Mouse (Mus musculus) monocyte, adult 2 months (primary cell): Measurements from ENCODE around the gene Txndc8.

Experiments
- DNase-seq, 2 experiments: peaks; one replicate each; pipeline ENCODE4 v3.0.0; 2022; ENCODE audit warnings: low spot score in 2 of 2, low read depth in 1 of 2

Txndc8 gene

DNA sequence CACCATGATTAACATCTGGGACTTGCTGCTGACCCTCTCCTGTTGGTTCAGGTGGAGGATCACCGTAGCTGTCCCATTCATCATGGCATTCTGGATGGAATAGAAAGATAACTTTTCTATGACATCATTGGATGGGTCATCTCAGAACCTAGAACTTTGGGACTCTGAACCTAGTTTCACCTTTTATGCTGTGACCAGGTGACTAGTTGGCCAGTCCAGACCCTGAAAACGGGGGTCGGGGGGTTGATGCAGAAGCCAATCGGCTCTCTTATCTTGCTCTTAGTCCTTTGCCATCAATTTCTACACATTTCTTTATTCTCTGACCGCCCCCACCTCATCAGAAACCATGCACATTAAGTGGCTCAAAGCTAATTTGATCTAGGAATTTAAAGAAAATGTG is at the start of gene Txndc8:
TSS of gene Txndc8 (minus strand) at position 101 of the 400 bp plus-strand sequence.
- DNase-seq: no peak

GRCm38 (mm10) chr4:58055653-58056052 is 46.7 kb upstream of the Txndc8 start:
- DNase-seq: no peak

GRCm38 (mm10) chr4:58054441-58054840 is 45.5 kb upstream of the Txndc8 start:
- DNase-seq: no peak

DNA sequence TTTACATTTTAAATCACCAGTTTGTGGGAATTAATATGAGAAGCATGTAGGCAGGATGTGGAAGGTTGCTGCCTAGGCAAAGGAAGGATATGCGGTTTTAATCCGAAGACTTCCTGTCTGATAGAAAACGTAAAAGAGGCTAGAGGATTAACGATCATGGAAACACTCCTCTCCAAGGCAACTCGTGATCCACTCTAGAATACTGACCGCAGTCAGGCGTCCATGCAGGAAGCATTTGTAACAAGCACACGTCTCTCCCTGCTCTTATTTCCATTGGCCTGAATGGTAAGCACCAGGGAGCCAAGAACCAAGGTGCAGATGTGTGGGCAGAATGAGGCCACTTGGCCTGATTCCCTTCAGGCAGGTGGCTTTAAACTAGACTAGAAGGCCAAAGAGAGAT is 41.8 kb upstream of the Txndc8 start:
- no peak for DNase-seq

GRCm38 (mm10) chr4:58050276-58050675 is 41.4 kb upstream of the Txndc8 start:
- no peak for DNase-seq

DNA sequence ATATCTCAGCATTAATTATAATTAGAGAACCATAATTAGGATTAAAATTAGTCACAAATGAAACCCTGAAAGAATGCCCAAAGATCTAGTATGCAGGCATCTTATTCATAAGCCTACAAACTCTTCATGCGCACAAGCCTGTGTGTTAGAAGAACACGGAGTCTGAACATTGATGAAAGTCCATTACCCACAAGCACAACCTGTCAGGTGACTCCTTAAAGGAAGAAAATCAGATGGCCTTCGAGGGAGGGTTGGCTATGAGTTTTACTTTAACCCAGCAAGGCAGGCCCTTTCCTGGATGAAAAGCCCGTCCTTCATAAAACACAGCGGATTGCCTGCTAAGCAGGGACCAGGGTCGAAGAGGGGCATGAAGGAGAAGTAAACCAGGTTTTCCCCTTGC is 35.9 kb upstream of the Txndc8 start:
- no peak for DNase-seq

DNA sequence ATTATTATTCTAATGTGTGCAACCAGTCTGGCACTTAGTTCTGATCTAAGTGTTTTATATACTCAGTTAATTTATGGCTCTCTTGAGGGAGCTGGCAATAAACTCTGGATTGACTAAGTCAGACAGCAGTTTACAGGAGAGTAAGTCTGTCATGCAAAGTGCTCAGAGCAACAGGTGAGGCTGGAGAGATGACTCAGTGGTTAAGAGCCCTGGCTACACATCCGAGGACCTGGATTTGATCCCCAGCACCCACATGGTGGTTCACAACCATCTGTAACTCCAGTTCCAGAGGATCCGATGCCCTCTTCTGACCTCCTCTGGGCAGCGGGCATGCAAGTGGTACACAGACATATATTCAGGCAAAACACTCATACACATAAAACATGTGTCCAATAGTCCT is 35.4 kb upstream of the Txndc8 start:
- no peak for DNase-seq

DNA sequence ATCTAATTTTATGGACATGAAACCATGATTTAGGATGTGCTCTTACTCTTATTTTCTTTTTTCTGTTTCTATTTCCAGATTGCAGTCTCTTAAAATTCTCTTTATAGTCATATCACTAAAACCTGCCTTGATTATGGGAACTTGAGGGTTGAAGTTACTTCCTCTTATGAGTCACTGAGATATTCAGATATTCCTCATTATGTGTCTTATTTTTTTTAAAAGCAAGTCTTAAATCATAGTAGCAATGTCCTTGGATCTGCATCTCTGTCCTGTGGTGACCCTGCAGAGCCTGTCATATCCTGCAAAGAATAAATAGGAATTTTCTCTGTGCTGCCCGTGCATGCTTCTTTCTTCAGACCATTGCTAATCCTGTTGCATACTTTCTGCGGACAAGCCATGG is 31.2 kb upstream of the Txndc8 start:
- DNase-seq: no peak

DNA sequence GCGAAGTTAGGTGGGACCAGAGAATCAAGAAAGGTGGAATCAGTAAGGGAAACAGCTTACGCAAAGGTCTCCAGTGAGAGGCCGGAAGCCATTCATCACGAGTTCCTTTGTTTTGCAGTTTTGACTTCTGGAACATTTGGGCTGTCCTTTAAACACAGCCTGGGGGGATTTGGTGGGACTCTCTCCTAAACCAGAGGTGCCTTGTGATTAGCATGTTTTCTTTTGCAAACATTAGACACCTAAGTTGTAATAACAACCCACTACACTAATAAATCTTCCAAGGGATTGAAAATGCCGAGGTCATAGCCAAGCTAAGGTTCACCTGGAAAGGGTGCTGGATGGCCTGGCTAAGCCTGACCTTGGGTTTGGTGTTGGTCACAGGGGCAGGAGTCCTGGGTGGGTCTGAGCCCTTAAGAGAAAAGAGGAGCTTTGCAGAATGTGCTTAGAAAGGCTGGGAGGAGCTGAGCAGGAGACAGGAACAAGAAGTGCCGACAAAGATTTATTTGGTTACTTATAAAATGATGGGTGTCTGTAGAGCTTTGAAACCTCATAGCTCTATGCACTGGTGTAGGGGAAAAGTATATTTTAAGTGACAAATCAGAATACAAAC is 28.3 kb upstream of the Txndc8 start:
- DNase-seq: no peak

DNA sequence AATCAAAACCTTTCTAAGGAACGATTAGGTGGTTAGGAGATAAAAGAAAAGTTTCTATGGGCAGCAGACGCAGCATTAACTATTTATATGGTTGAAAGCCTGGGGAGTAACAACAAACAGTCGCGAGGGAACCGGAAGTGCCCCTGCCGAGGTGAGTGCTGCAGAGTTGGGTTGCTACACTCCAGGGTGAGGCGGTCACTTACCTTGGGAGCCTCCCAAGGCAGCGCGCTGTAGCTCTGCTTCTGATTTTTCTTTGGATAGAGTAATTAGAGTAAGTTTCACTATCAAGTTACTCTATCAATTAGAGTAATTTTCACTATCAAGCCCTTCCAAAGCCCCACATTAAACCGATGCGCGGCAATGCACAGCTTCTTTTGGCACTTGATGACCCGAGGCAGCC is 25.7 kb upstream of the Txndc8 start:
- DNase-seq: no peak

GRCm38 (mm10) chr4:58032714-58033113 is 23.8 kb upstream of the Txndc8 start:
- no peak for DNase-seq

DNA sequence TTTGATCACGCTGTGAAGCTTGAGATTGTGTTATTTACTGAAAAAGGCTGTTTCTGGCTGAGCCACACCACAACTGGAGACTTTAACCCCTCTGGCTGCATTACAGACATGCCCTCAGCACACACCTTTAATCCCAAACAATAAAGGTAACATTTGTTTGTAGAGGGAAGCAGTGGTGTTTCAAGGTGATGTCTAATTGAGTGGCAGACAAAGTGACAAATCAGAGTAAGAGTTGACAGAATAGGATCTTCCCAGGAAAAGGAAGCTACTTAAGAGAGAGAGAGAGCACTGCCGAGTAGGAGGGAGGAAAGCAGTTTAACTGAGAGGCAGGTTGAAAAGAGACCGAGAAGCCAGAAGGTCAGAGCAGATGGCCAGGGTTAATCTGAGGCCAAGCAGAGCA is 5.4 kb downstream of the Txndc8 start:
- DNase-seq: no peak

DNA sequence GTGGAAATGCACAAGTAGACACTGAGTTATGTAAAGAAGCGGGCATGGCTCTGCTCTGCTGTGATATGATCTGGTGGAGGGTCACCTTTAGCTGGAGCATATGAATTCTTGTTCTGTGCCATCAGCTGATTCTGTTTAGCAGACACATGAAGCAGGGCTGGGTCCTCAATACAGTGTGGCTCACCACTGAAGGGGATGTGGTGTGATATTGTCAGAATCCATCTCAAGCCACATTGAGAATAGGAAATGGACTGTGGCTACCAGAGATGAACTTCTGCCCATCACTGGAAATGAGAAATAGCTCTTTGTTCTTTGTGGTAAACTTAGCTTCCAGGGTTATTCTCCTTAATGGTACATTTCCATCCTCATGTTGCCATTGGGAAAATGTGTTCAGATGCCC is 17.5 kb downstream of the Txndc8 start:
- no peak for DNase-seq

GRCm38 (mm10) chr4:57974400-57975117 is 34.4 kb downstream of the Txndc8 start:
- DNase-seq: no peak

GRCm38 (mm10) chr4:57973592-57974268 is 35.2 kb downstream of the Txndc8 start:
- DNase-seq: no peak

- no peak for DNase-seq
Observed at GRCm38 (mm10) chr4:57970285-57970684, 38.6 kb downstream of the Txndc8 start.

DNA sequence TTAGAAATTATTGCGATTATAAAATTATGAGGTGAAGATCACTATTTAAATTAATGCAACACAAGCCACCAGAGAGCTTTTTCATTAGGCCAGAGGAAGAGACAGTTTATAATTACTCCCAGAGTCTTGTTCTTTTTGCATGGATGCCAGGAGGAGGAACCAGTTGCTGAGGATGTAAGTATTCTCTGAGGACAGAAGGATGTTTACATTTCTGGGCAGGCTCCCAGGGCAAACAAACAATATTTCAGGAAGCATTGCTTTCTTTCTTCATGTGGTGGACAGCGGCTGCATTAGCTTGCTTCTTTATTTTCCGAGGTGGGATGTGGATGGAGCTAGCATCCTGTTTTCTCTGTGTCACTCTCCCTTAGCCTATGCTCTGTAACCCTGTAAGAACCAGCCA is 41.7 kb downstream of the Txndc8 start:
- DNase-seq: no peak

DNA sequence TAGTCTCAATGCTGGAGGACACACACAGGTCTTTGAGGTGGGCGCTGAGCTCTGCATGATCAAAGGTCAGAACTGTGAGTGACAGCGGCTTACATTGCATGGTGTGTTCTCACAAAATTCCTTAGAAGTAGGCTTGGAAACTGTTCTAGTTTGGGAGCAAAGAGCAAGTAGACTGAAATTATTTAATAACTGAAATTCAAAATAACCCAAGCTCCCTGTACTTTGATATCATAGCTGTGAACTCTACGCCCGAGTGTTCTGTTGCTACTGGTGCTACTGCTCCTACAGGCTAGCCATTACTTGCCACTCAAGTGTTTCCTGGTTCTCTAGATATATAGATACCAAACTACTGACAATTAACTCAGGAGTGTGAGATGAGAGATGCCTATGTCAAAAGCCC is 43.4 kb downstream of the Txndc8 start:
- DNase-seq: no peak

- DNase-seq: no peak
Observed at GRCm38 (mm10) chr4:57964143-57964542, 44.8 kb downstream of the Txndc8 start.

- no peak for DNase-seq
Observed at GRCm38 (mm10) chr4:57959056-57959455, 49.9 kb downstream of the Txndc8 start.

DNA sequence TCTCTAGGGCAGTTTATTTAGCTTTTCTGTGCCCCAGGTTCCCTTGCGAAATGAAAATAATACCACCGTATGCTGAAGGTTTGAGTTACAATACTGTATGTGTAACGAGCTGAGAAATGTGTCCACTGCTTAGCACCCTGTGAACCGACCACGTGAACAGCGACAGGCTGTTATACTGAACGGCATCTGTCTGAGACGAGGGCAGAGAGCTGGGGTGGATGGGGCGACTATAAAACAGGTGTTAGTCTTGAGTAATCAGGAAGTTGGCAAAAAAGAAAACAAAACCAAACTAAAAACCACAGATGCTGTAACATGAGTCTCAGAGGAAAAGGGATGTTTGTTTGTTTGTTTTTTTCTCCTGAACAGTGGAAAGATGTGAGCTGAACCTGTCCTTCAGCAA is 50.8 kb downstream of the Txndc8 start:
- DNase-seq: no peak
